Mouse (Mus musculus) heart, embryonic 16.5 days (tissue): ENCODE results near the gene Ppm1l. TPM values are rescaled to one million over a fixed set of nuclear protein-coding genes. Genes with fewer than 3 reads are reported as not detected.
"Not testable (repeated sequence)": the region's sequence is repeated elsewhere in the genome, so short reads cannot be mapped to it uniquely, and the experiment has no call there.

Source experiments
- ATAC-seq: fragments of 200-750 bp; cut with Nextera tagmentation; replicated peaks from 2 replicates; pipeline ENCODE4 v1.8.0; 2017; ENCODE audit warnings: moderate number of reproducible peaks; ENCODE audit not compliant: insufficient read depth, low FRiP score; ENCODE audit errors: extremely low read depth
- H3K27ac ChIP-seq: fragments of 300-500 bp; sonication (generic); 2 replicates; pipeline ENCODE4 v1.5.1; 2014; ENCODE audit warnings: mild to moderate bottlenecking, low read length, control low read depth, moderate library complexity
- H3K27me3 ChIP-seq: fragments of 300-500 bp; sonication (generic); 2 replicates; pipeline ENCODE4 v1.6.1; 2014; ENCODE audit warnings: low read length, mixed read lengths; ENCODE audit not compliant: control insufficient read depth, insufficient read depth
- H3K36me3 ChIP-seq: fragments of 300-500 bp; sonication (generic); 2 replicates; pipeline ENCODE4 v1.6.1; 2014; ENCODE audit not compliant: control insufficient read depth, insufficient read depth
- H3K4me1 ChIP-seq: fragments of 300-500 bp; sonication (generic); 2 replicates; pipeline ENCODE4 v1.6.1; 2014; ENCODE audit warnings: low read length, mixed read lengths; ENCODE audit not compliant: control insufficient read depth, insufficient read depth
- H3K4me2 ChIP-seq: fragments of 300-500 bp; sonication (generic); 2 replicates; pipeline ENCODE4 v1.6.1; 2014; ENCODE audit warnings: low read depth, mild to moderate bottlenecking, control low read depth, low read length
- H3K4me3 ChIP-seq: fragments of 300-500 bp; sonication (generic); 2 replicates; pipeline ENCODE4 v1.5.1; 2014; ENCODE audit warnings: mild to moderate bottlenecking, control low read depth, low read length
- H3K9ac ChIP-seq: fragments of 300-500 bp; sonication (generic); 2 replicates; pipeline ENCODE4 v1.6.1; 2014; ENCODE audit warnings: low read length, control low read depth
- H3K9me3 ChIP-seq: fragments of 300-500 bp; sonication (generic); replicated peaks from 2 replicates; pipeline ENCODE4 v1.6.1; 2016; ENCODE audit warnings: low read length; ENCODE audit not compliant: control insufficient read depth
- WGBS: fragments of 180-500 bp; shearing (Covaris S2); extraction: QIAGEN DNeasy Blood & Tissue Kit; methylation state at CpG from one replicate; pipeline ENCODE4 v1.1.7; 2014; 5-methylcytosine and 5-hydroxymethylcytosine counted together
- polyA plus RNA-seq: library from polyadenylated mRNA; unstranded; fragments of >200 nt; fragmentation: Nextera tagmentation; extraction: Ambion mirVana; gene quantifications from 2 replicates; pipeline ENCODE4 v1.2.1, GENCODE M21; 2015

The Ppm1l gene
- polyA plus RNA-seq, 1 experiment from 2014 or later: 8.4 TPM

- Histone ChIP-seq H3K4me3 (no peak overlapping the region), H3K4me2 (no peak overlapping the region), H3K9me3 (no peaks in the 10 kb centered on the region), H3K27ac (no peak overlapping the region), H3K4me1 (peaks cover 16% of the 10 kb centered on the region), H3K36me3 (no peaks in the 10 kb centered on the region), H3K27me3 (no peaks in the 10 kb centered on the region), H3K9ac (no peak overlapping the region)
- WGBS: 83% methylated on average over 6 of the region's 6 CpGs
- no peak for ATAC-seq
Measured at GRCm38 (mm10) chr3:69555511-69555910, 238.8 kb downstream of the Ppm1l start.

DNA sequence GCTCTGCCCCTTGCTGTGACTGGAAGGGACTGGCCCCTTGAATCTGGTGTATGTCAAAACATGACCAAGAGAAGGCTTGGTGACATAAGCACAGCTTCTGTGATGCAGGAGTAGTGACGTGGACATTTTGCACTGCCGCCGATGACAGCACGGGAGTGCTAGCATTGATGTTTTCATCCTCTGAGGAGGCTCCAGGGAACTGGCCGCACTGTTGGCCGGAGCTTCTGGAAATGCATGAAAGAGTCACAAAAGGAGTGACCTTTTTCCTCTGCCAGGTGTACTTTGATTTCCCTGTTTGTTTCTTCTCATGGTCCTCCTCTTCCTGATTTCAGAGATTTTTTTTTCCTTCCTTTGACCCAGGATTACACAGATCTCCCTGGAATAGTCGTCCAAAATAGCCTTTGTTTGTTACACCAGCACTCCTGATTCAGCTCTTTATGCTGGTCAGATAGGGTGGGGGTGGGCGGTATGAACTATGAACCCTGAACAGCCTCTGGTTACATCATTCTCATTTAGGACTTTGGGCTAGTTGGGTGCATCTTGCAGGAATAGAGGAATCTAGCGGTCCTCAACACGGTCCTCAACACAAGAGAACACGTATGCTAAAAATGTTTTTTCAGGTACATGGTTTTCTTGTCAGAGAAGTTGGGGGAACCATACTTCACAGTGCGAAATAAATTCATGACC, 239.6 kb downstream of the Ppm1l start:
- Histone ChIP-seq H3K27me3 (no peaks in the 10 kb centered on the region), H3K9ac (no peak overlapping the region), H3K4me1 (peaks cover 16% of the 10 kb centered on the region), H3K27ac (no peak overlapping the region), H3K36me3 (no peaks in the 10 kb centered on the region), H3K4me3 (no peak overlapping the region), H3K4me2 (no peak overlapping the region), H3K9me3 (no peaks in the 10 kb centered on the region)
- WGBS: 68% methylated on average over 12 of the region's 12 CpGs
- ATAC-seq: no peak

DNA sequence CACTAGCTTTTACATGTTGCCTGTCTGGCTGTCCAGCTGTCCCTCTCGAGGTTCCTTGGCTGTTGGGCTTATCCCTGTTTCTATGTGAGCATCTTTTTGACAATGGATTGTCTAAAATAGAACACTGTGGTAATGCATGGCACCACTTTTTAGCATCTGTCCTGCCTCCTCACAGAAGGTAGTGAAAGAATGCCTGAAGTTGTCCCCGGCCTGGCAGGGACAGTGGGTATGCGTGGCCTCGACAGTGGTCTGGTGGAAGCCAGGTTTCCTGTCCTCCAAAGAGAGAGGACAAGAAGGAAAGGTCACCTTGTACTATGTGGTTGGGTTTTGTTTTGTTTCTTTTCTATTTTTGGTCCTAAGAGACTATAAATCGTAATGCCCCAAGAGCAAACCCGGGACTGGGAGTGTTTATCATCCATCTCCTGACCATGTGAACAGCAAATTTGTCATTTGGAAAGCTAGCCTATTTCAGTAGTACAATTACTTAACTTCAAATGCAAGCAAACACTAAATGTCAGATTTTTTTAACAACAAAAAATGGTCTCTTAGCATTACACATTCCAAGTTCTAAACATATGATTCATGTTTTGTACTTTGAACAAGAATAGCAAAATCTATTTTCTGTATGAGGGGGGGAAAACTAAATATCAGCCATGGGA, 242.8 kb downstream of the Ppm1l start:
- no peak overlapping the region for H3K27ac ChIP-seq
- no peaks in the 10 kb centered on the region for H3K9me3 ChIP-seq
- no peak overlapping the region for H3K4me2 ChIP-seq
- H3K36me3 ChIP-seq: no peaks in the 10 kb centered on the region
- H3K27me3 ChIP-seq: no peaks in the 10 kb centered on the region
- no peak overlapping the region for H3K9ac ChIP-seq
- WGBS: 55% methylated on average over 6 of the region's 6 CpGs
- peaks cover 16% of the 10 kb centered on the region for H3K4me1 ChIP-seq
- no peak overlapping the region for H3K4me3 ChIP-seq
- ATAC-seq: no peak

- H3K9ac ChIP-seq: no peak overlapping the region
- no peak overlapping the region for H3K4me3 ChIP-seq
- H3K27me3 ChIP-seq: no peaks in the 10 kb centered on the region
- no peak overlapping the region for H3K27ac ChIP-seq
- ATAC-seq: no peak
- WGBS: 81% methylated on average over 7 of the region's 7 CpGs
- no peaks in the 10 kb centered on the region for H3K36me3 ChIP-seq
- H3K4me2 ChIP-seq: no peak overlapping the region
- no peaks in the 10 kb centered on the region for H3K9me3 ChIP-seq
- H3K4me1 ChIP-seq: peaks cover 16% of the 10 kb centered on the region
Measured at GRCm38 (mm10) chr3:69559975-69560330, 243.3 kb downstream of the Ppm1l start.

DNA sequence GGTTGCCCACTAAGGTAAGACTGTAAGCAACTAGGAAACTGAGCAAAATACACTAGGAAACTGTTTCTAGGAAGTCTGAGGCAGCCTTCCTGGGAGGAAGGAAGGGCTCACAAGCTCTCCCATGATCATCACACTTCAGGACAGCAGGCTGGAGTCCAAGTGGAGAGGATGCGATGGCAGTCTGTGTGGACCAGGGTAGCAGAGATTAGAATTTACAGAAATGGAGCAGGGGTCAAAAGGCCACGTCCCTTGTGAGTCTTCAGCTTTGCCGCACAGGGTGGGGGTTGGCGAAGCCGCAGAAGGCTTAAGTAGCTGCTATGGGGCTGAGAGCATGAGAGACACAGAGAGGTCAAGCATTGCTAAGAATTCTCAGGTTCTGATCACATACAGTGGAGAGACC, 245.0 kb downstream of the Ppm1l start:
- Histone ChIP-seq H3K27ac (no peak overlapping the region), H3K4me3 (no peak overlapping the region), H3K9me3 (no peaks in the 10 kb centered on the region), H3K36me3 (no peaks in the 10 kb centered on the region), H3K9ac (no peak overlapping the region), H3K4me2 (no peak overlapping the region), H3K27me3 (no peaks in the 10 kb centered on the region), H3K4me1 (peaks cover 16% of the 10 kb centered on the region)
- WGBS: 59% methylated on average over 5 of the region's 5 CpGs
- no peak for ATAC-seq

- Histone ChIP-seq H3K4me3 (no peak overlapping the region), H3K9ac (no peak overlapping the region), H3K27me3 (no peaks in the 10 kb centered on the region), H3K36me3 (no peaks in the 10 kb centered on the region), H3K9me3 (no peaks in the 10 kb centered on the region), H3K4me2 (no peak overlapping the region), H3K27ac (no peak overlapping the region), H3K4me1 (peaks cover 10% of the 10 kb centered on the region)
- 79% methylated on average over 6 of the region's 6 CpGs for WGBS
- ATAC-seq: no peak
Measured at GRCm38 (mm10) chr3:69563406-69563805, 246.7 kb downstream of the Ppm1l start.

DNA sequence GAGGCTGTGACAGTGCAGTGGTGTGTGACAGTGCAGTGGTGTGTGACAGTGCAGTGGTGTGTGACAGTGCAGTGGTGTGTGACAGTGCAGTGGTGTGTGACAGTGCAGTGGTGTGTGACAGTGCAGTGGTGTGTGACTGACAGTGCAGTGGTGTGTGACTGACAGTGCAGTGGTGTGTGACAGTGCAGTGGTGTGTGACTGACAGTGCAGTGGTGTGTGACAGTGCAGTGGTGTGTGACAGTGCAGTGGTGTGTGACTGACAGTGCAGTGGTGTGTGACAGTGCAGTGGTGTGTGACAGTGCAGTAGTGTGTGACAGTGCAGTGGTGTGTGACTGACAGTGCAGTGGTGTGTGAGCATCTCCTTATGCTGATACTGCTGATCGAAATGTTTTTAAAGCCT, 248.9 kb downstream of the Ppm1l start:
- not testable (repeated sequence) for H3K27ac ChIP-seq, H3K9ac ChIP-seq, H3K4me2 ChIP-seq, H3K27me3 ChIP-seq, H3K36me3 ChIP-seq, ATAC-seq, H3K9me3 ChIP-seq, H3K4me3 ChIP-seq, H3K4me1 ChIP-seq
- WGBS: 91% methylated on average over 1 of the region's 1 CpGs

DNA sequence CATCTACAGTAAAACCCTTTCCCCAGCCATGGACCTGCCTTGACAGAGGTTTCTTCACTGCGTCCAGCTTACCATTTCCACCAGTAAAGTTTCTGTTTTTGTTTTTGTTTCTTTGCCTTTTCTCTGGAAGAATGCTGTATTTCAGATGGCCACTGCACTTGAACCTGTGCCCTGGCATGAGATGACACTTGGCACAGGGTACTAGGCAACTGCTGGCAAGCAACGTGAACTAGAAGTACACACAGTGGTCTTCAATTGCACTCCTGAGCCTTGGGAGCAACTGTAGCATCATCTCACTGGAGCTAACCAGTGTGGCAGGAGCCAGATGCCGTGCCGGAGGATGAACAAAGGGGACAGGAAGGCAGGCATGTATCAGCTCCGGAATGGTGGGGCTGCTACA, 255.9 kb downstream of the Ppm1l start:
- Histone ChIP-seq H3K4me1 (no peaks in the 10 kb centered on the region), H3K9me3 (no peaks in the 10 kb centered on the region), H3K36me3 (peaks cover 7% of the 10 kb centered on the region), H3K9ac (no peak overlapping the region), H3K27me3 (no peaks in the 10 kb centered on the region), H3K27ac (no peak overlapping the region), H3K4me3 (no peak overlapping the region), H3K4me2 (no peak overlapping the region)
- no peak for ATAC-seq
- 83% methylated on average over 5 of the region's 5 CpGs for WGBS

- ATAC-seq: no peak
Measured at GRCm38 (mm10) chr3:69575577-69575976, 258.9 kb downstream of the Ppm1l start.

More at GRCm38 (mm10) chr3:69575577-69575976, 258.9 kb downstream of the Ppm1l start:
- Histone ChIP-seq H3K9me3 (no peaks in the 10 kb centered on the region), H3K4me3 (no peak overlapping the region), H3K27ac (no peak overlapping the region), H3K4me1 (no peaks in the 10 kb centered on the region), H3K4me2 (no peak overlapping the region), H3K36me3 (peaks cover 12% of the 10 kb centered on the region), H3K27me3 (no peaks in the 10 kb centered on the region), H3K9ac (no peak overlapping the region)
- 93% methylated on average over 11 of the region's 11 CpGs for WGBS
